Mouse (Mus musculus) activated CD4-positive, CD25-positive, alpha-beta regulatory T cell, adult 4 months (primary cell): ENCODE results near the gene Smap2. TPM values are rescaled to one million over a fixed set of nuclear protein-coding genes. Genes with fewer than 3 reads are reported as not detected.
"Not testable (repeated sequence)": the region's sequence is repeated elsewhere in the genome, so short reads cannot be mapped to it uniquely, and the experiment has no call there.

Experiments used
- ATAC-seq: one replicate; pipeline ENCODE4 v1.8.0; 2017
- polyA plus RNA-seq, 2 experiments: library from polyadenylated mRNA; unstranded; fragments of 100-300 nt; shearing (Covaris generic); gene quantifications; one replicate each; pipeline ENCODE4 v1.2.1; 2017

Smap2 gene
- polyA plus RNA-seq, result 10 to 100 TPM; 32.5 to 39.1 TPM

DNA sequence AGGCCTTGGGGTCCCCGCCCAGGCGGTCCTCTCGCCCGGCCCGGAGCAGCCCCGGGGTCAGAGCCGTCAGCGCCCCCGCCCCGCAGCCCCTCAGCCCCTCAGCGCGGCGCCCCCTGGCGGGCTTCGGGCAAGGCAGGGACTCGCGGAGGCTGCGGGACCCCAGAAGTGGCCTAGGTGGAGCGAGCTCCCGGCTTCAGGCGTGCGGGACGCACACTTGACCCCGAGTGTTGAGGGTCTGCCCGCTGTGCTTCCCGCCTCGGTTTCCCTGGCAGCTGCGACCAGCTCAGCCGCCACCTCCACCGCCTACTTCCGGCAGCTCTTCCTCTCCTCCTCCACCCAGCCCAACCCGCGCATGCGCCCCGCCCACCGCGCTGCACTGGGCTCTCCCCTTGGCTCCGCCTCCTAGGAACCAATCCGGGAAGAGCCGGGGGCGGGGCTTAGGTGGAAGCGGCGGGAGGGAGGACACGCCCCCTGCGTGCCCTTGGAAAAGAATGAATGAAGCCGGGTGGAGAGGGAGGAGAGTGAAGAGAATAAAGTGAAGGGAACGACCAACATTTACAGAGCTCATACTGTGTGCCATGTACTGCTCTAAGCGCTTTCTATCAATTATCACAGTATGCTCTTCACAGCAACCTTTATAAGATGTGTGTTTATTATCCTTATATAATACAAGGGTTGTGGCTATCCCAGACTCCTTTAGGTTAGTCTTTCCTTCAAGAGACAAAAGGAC, at the start of gene Smap2:
Gene Smap2, minus strand, starts transcription at position 320 of the 730 bp plus-strand sequence.
- ATAC-seq, result peak; percentile 79

DNA sequence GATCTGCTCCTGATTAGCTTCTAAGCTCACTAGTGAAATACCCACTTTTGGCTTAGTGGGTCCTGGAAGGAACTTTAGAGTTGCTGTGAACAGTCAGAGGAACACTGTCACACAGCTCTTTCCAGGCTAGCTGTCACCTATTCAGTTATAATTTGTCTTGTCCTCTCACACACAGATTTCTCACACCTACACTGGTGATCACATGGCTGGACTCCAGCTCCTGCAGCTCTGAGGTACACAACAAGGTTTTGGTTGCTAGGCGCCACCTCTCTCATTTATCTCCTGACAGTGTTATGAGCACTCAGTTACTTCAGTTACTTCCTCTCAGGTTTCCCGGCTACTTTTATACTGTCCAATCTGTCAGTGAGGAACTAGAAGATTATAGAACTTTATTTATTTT, 48.3 kb upstream of the Smap2 start:
- ATAC-seq, result no peak

DNA sequence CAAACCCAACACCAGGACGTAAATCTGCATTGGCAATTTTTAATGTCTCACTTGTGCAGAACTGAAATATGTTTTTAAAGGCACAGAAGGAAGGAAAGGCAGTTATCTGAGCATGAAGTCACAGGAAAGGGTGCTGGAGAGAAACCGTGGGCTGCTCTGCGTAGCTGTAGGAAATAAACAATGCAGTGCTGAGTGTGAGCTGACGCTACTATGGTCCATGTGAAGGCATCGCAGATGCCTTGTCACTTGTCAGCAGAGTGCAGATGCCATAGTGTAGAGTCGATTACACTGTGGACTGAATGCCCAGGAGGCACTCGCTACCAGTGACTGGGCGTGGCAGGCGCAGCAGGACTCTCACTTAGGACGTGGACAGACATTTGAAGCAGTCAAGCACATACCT, 42.2 kb upstream of the Smap2 start:
- not testable (repeated sequence) for ATAC-seq

GRCm38 (mm10) chr4:121057032-121057431, 40.0 kb upstream of the Smap2 start:
- no peak for ATAC-seq

DNA sequence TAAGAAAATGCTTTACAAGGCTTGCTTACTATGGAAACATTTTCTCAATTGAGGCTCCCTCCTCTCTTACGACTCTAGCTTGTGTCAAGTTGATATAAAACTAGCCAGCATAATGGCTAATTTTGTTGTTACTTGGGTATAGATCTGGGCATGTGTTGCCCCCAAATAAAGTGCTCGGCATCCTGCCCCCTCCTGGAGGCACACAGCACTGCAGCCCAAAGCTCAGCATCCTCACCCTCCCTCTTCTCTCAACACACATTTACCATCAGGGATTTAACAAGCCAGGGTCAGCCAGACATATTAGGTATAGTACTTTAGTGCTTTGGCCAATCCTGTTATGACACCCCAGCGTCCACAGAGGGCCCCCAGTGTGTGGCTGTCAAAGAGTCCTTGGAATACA, 39.3 kb upstream of the Smap2 start:
- ATAC-seq, result no peak

DNA sequence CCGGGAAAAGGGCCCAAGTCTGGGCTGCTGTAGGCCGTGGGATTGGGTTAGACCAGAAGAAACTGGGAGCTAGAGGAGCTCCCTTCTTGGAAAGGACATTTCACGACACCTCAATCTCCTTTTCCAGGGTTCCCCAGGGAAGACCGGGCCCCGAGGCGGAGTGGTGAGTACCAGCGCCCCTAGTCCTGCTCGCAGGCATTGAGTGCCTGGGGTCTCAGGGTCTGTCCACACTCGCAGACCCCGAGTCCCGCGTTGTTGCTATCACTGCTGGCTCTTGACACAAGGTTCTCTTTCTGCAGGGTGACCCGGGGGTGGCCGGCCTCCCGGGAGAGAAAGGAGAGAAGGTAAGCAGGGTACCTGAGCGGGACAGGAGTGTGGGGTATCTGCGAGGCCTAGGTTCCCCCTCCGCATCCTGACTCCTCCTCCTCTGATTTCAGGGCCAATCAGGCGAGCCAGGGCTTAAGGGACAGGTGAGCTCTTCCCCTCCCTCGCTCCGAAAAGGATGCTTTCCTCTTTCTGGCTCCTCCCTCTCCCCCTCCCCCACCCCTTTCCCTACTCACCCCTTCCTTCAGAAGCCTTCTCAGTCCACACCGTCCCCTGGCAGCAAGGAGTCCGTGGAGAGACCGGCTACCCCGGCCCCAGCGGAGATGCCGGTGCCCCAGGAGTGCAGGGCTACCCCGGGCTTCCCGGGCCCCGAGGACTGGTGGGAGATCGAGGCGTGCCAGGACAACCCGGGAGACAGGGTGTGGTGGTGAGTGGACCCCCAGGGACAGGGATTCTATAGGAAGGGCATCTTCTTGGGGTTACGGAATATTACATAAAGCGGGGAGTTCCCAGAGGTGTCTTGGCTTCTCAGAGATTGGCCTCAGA, 35.6 kb upstream of the Smap2 start:
- ATAC-seq, result no peak

DNA sequence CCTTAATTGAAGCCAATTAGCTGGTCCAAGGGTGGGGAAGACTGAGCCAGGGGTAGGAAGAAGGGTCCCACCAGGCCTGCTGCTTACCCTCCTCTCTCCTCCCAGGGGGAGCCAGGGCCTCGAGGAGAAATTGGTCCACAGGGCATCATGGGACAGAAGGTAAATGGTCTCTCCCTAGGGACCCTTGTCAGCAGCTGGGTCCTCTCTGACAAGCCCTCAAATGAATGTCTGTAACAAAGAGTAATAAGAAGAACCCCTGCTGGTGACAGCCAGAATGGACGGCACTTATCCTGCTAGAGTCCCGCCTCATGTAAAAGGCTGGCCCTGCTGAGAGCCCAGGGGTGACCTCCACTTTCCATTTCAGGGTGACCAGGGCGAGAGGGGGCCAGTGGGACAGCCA, 34.8 kb upstream of the Smap2 start:
- no peak for ATAC-seq

- ATAC-seq, result no peak
Observed at GRCm38 (mm10) chr4:121042946-121043345, 25.9 kb upstream of the Smap2 start.

DNA sequence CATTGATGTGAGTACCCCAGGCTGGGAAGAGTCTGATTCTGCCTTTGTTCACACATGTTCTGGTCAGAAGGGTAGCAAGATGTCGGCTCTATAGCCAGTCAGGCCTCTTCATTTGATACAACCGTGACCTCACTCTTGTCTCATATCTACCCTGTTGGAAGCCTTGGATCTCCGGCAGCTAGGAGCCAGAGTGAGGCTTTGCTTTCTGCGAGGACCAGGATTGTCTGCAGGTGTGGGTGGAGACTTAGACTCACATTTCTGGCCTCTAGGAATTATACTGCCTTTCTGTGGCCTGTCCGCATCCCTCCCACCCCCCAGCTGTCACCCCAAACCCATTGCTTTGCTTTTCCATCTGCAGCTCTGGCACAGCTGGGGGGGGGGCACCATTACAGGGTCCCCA, 25.4 kb upstream of the Smap2 start:
- ATAC-seq, result no peak

DNA sequence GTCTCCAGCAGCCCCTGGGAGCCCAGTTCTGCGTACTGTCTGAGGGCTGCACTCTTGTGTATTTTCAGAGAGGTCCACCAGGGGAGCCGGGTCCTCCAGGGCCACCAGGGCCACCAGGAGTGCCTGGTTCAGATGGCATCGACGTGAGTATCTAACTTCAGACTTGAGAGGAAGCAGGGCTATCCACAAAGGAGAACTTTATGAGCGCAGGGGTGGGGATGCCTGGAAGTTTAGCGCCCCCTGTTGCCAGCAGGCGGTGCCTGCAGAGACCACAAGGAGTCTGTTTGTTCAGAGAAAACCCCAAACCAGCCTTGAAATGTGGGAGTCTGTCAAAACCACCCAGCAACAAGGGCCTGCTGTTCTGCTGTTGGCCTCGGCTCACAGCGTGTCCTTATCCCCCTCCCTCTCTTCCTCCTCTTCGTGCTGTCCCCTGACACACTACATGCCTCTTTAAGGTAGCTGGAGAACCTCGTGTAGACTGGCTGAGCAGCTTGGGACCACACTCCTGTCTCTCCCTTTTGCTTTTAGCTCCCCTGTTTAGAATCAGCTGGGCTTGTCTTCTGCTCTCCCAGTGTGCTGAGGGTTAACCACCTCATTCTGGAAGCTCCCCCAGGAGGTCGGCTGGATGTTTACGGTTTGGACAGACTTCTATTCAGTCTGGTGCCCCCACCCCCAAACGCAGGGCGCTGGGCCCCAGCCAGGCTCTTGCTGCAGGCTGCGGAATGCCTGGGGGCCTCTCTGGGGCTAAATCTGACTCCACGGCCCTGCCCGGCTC, 24.0 kb upstream of the Smap2 start:
- peak; percentile 68 for ATAC-seq

DNA sequence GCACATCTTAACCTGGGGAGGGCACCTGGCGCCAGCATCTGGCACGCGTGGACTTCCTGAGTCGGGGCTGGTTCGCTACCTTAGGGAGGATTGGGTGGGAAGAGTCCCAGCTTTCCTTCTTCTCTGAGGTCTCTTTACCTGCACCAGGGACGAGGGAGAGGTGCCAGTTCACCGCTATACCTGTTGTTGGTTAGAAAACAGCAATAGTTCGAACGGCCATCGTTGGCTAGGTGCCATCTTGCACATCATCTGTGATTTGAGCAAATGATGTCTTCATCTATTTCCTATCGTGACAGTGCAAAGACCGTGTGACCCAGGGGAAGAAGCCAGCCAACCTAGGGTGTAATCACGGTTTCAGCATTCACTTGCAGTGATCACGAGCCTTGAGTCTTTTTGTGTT, 23.3 kb upstream of the Smap2 start:
- no peak for ATAC-seq

GRCm38 (mm10) chr4:121039331-121040115, 22.5 kb upstream of the Smap2 start, which contains the start of gene Col9a2:
TSS of gene Col9a2 (plus strand) at chr4:121039385.
- ATAC-seq, result no peak

GRCm38 (mm10) chr4:121033006-121033405, 16.0 kb upstream of the Smap2 start:
- no peak for ATAC-seq

- no peak for ATAC-seq
Observed at GRCm38 (mm10) chr4:121031440-121031839, 14.4 kb upstream of the Smap2 start.

GRCm38 (mm10) chr4:121029632-121030031, 12.6 kb upstream of the Smap2 start:
- ATAC-seq, result no peak

DNA sequence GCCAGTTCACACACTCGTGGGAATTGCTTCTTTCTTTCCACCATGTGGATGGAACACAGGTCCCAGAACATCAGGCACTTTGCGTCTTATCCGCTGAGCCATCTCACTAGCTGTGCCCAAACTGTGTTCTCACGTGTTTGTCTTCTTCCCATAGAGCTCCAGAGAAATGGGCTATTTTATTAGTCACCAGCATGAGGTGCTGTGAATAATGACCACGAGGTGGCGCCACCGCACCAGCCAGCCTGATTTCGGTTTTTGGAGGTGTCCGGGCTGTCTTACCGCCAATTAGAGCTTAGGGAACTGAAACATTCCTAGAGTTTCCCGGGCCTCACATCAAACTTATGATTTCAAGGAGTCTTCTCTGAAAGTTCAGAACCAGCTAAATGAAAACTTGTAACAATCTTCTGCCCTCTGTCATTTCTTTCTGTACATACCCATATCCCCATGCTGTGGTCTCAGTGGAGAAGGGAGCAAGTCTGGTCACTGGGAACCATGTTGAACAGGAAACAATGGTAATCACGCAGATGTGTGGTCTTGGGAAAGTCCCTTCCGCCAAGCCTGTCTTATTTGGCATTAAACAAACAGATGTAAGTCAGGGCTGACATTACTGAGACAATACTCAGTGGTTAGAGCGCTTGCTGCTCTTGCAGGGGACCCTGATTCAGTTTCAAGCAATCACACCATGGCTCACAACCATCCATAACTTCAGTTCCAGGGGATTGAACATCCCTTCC, 11.8 kb upstream of the Smap2 start:
- peak; percentile 55 for ATAC-seq

GRCm38 (mm10) chr4:121028146-121028545, 11.1 kb upstream of the Smap2 start:
- no peak for ATAC-seq

DNA sequence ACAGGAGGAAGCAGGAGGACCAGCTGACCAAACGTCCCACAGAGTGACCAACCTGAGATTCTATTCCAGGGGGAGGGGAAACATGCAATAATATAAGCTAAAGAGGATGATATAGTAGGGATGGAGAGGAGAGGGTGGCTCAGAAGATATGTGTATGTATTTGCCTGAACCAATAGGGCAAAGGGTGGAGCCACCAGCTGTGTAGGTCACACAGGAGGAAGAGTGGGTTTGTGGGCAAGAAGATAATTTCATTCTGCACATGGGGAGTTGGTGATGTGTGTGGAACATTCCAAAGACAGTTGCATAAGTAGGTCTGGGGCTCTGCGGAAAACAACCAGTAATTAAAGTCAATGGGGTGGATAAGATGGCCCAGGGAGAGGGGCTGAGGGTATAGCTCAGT, 8.6 kb upstream of the Smap2 start:
- no peak for ATAC-seq

DNA sequence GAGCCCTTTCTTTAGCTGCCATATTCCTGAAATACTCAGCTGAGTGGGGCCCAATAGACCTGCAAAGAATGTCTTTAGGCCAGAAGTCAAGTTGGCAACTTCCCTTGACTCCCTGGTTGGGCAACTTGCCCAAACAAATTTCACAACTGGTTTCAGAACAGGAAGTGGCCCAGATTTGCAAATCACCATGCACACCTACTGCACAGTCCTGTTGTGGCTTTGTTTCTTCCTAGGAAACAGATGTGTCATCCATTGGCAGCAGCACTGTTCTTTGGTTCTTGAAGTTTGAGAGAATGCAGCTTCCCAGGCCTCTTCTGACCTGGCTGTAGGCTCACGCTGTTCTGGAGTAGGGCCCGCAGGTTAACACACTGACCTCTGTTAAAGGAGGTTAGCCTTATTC, 6.9 kb upstream of the Smap2 start:
- ATAC-seq, result no peak

DNA sequence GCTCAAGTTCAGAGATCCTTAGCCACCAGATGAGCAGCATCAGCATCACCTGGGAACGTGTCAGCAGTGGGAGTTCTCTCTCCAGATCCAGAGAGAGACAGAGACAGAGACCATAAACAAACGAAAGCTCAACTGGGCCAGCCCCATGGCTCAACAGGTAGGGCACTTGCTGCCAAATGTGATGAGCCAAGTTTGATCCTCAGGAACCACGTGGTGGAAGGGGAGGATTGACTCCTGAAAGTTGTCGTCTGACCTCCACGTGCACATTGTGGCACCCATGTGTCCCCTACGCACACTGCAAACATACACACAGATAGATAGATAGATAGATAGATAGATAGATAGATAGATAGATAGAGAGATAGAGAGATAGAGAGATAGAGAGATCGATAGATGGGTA, 6.4 kb upstream of the Smap2 start:
- no peak for ATAC-seq

- no peak for ATAC-seq
Observed at GRCm38 (mm10) chr4:121021911-121022310, 4.9 kb upstream of the Smap2 start.
